Mouse (Mus musculus): ENCODE data around the gene D5Ertd579e. TPM values are rescaled to one million over a fixed set of nuclear protein-coding genes. Genes with fewer than 3 reads are reported as not detected.

D5Ertd579e gene
- polyA plus RNA-seq, 1 experiment, result 1.6 TPM

DNA sequence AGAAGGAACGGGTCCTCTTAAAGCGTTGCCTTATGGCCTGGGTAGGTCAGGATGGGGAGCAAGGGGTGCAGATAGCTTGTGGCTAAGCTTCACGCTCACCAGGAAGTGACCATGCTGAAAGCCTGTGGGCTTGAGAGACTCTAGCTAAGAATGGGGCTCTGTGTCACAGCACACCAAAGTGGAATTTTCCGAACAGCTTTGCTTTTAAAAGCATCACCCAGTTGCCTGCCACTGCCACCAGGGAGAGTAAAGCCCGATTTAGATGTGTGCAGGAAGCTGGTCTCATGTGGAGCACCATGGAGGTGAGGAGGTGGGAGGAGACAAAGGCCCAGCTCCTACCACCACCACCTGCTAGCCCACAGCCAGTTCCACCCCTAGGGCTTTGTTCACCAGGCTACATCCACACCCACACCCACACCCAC, 105.3 kb downstream of the D5Ertd579e start:
- H3K27me3 ChIP-seq (ENCODE audit: control insufficient read depth), result peaks cover 26% of the 10 kb centered on the region
- H3K36me3 ChIP-seq (ENCODE audit: control insufficient read depth), result no peaks in the 10 kb centered on the region
- peaks cover 15% of the 10 kb centered on the region for H3K4me1 ChIP-seq (ENCODE audit: control insufficient read depth)
- no peaks in the 10 kb centered on the region for H3K9me3 ChIP-seq (ENCODE audit: control insufficient read depth, low read length)
- H3K4me3 ChIP-seq (replicated peaks), result no peak overlapping the region
- no peak for TF ChIP-seq TAL1 (IDR thresholded peaks at IDR 0.05; ENCODE audit: low read length)
- no peak for TF ChIP-seq GATA1 (IDR thresholded peaks at IDR 0.05; ENCODE audit: low read length)

DNA sequence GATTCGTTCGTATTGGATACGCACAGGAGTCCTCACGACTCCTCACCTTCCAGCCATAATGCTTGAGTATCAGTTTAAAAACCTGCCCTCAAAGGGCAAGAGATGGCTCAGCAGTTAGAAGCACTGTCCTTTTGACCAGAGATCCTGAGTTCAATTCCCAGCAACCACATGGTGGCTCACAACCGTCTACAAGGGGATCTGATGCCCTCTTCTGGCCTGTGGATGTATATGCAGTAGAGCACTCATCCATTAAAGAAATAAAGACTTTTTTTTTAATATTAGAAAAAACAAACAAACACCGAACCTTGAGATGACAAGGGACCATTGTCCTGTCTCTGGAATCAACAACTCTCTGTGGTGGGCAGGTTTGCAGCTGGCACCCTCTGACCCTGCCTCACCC, 111.5 kb downstream of the D5Ertd579e start:
- H3K36me3 ChIP-seq (ENCODE audit: control insufficient read depth), result no peaks in the 10 kb centered on the region
- H3K4me3 ChIP-seq (replicated peaks), result no peak overlapping the region
- peaks cover 17% of the 10 kb centered on the region for H3K27me3 ChIP-seq (ENCODE audit: control insufficient read depth)
- H3K4me1 ChIP-seq (ENCODE audit: control insufficient read depth), result peaks cover 42% of the 10 kb centered on the region
- H3K9me3 ChIP-seq (ENCODE audit: control insufficient read depth, low read length), result peaks cover 2% of the 10 kb centered on the region; the same call in 1 of the 2 replicates
- TF ChIP-seq TAL1 (IDR thresholded peaks at IDR 0.05; ENCODE audit: low read length), result no peak
- no peak for TF ChIP-seq GATA1 (IDR thresholded peaks at IDR 0.05; ENCODE audit: low read length)

- TF ChIP-seq TAL1 (IDR thresholded peaks at IDR 0.05; ENCODE audit: low read length) (no peak), GATA1 (IDR thresholded peaks at IDR 0.05; ENCODE audit: low read length) (no peak)
- Histone ChIP-seq H3K4me3 (replicated peaks) (peak overlapping the region; percentile 86), H3K4me1 (ENCODE audit: control insufficient read depth) (peaks cover 51% of the 10 kb centered on the region), H3K36me3 (ENCODE audit: control insufficient read depth) (no peaks in the 10 kb centered on the region), H3K27me3 (ENCODE audit: control insufficient read depth) (peaks cover 17% of the 10 kb centered on the region), H3K9me3 (ENCODE audit: control insufficient read depth, low read length) (peaks cover 2% of the 10 kb centered on the region; the same call in 1 of the 2 replicates)
These were observed 113.7 kb downstream of the D5Ertd579e start for GRCm38 (mm10) chr5:36581924-36582642.

DNA sequence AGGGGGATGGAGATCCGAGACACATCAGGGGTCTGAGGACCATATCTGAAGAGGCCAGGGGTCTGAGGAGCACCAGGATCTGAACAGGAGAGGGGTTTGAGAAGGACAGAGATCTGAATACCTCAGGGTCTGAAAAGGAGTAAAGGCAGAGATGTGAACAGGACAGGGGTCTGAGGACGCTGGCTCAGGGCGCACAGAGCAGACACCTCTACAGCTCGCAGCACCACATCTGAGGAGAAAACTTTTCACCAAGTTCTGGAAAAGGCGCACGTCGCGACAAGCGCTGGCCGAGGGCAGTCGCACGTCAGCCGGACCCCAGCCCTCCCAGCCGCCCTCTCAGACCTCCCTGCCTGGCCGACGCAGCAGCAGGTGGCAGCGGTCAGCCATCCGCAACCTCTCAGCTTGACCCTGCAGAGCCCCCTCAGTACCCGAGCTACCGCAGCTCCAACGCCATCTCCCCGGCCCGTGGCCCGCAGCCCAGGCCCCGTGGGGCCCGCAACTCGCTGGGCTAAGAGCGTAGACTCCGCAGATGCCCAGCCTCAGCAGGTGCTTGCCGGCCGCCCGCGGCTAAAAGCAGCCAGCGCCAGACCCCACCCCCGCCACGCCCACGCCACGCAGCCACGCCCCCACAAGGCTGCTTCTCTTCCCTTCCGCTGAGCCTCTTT, 114.4 kb downstream of the D5Ertd579e start:
- TF ChIP-seq TAL1 (IDR thresholded peaks at IDR 0.05; ENCODE audit: low read length) (no peak), GATA1 (IDR thresholded peaks at IDR 0.05; ENCODE audit: low read length) (no peak)
- Histone ChIP-seq H3K36me3 (ENCODE audit: control insufficient read depth) (peaks cover 3% of the 10 kb centered on the region; the same call in 1 of the 2 replicates), H3K27me3 (ENCODE audit: control insufficient read depth) (peaks cover 16% of the 10 kb centered on the region), H3K9me3 (ENCODE audit: control insufficient read depth, low read length) (peaks cover 2% of the 10 kb centered on the region; the same call in 1 of the 2 replicates), H3K4me3 (replicated peaks) (peak overlapping the region; percentile 86), H3K4me1 (ENCODE audit: control insufficient read depth) (peaks cover 54% of the 10 kb centered on the region)

DNA sequence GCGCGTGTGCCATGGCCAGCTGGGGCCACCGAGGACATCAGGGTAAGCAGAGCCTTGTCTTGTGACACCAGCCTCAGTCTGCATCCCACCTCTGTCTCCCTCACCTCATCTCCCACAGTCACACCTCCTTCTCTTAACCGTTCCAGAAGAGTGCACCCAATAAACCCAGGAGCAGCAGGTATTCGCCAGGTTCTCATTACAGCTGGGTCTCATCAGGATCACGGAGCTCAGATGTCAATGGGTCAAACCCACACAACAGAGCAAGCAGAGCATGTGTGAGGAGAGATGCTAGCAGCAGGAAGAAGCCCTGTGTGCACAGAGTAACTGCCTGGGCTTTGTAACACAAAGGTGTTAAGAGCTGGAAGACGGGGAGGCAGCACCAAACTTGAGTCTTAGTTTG, 115.9 kb downstream of the D5Ertd579e start:
- peaks cover 63% of the 10 kb centered on the region for H3K4me1 ChIP-seq (ENCODE audit: control insufficient read depth)
- no peak overlapping the region for H3K4me3 ChIP-seq (replicated peaks)
- peaks cover 3% of the 10 kb centered on the region; the same call in 1 of the 2 replicates for H3K36me3 ChIP-seq (ENCODE audit: control insufficient read depth)
- peaks cover 3% of the 10 kb centered on the region for H3K27me3 ChIP-seq (ENCODE audit: control insufficient read depth)
- peaks cover 2% of the 10 kb centered on the region; the same call in 1 of the 2 replicates for H3K9me3 ChIP-seq (ENCODE audit: control insufficient read depth, low read length)
- no peak for TF ChIP-seq GATA1 (IDR thresholded peaks at IDR 0.05; ENCODE audit: low read length)
- TF ChIP-seq TAL1 (IDR thresholded peaks at IDR 0.05; ENCODE audit: low read length), result no peak

- peaks cover 3% of the 10 kb centered on the region; the same call in 1 of the 2 replicates for H3K36me3 ChIP-seq (ENCODE audit: control insufficient read depth)
- no peak overlapping the region for H3K4me3 ChIP-seq (replicated peaks)
- H3K4me1 ChIP-seq (ENCODE audit: control insufficient read depth), result peaks cover 72% of the 10 kb centered on the region
- no peaks in the 10 kb centered on the region for H3K27me3 ChIP-seq (ENCODE audit: control insufficient read depth)
- no peaks in the 10 kb centered on the region for H3K9me3 ChIP-seq (ENCODE audit: control insufficient read depth, low read length)
- TF ChIP-seq TAL1 (IDR thresholded peaks at IDR 0.05; ENCODE audit: low read length) (no peak), GATA1 (IDR thresholded peaks at IDR 0.05; ENCODE audit: low read length) (no peak)
These were observed 116.8 kb downstream of the D5Ertd579e start for GRCm38 (mm10) chr5:36578982-36579381.

- H3K4me1 ChIP-seq (ENCODE audit: control insufficient read depth), result peaks cover 74% of the 10 kb centered on the region
These were observed 119.4 kb downstream of the D5Ertd579e start for GRCm38 (mm10) chr5:36576457-36576856.

DNA sequence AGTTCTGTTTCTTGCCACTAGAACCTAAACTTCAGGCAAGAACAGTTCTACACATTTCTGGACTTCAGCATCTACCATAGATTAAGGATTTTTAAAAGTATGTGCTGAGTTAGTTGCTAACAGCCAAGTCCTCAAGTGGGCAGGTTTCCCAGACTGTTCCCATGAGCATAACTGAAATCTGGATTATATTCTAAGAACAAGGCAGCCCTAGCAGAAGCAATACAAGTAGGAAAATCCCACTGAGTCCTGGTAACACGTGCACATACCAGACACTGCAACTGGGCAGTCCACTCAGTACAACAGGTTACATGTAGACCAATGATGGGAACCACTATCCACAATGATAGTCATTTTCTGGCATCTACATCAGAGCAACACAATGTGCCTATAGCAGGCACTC, 120.1 kb downstream of the D5Ertd579e start:
- Histone ChIP-seq H3K4me3 (replicated peaks) (no peak overlapping the region), H3K9me3 (ENCODE audit: control insufficient read depth, low read length) (peaks cover 6% of the 10 kb centered on the region), H3K36me3 (ENCODE audit: control insufficient read depth) (peaks cover 18% of the 10 kb centered on the region), H3K27me3 (ENCODE audit: control insufficient read depth) (no peaks in the 10 kb centered on the region), H3K4me1 (ENCODE audit: control insufficient read depth) (peaks cover 72% of the 10 kb centered on the region)
- TF ChIP-seq TAL1 (IDR thresholded peaks at IDR 0.05; ENCODE audit: low read length) (no peak), GATA1 (IDR thresholded peaks at IDR 0.05; ENCODE audit: low read length) (no peak)

More at GRCm38 (mm10) chr5:36576457-36576856, 119.4 kb downstream of the D5Ertd579e start:
- H3K36me3 ChIP-seq (ENCODE audit: control insufficient read depth), result peaks cover 11% of the 10 kb centered on the region
- no peak for TF ChIP-seq TAL1 (IDR thresholded peaks at IDR 0.05; ENCODE audit: low read length)
- TF ChIP-seq GATA1 (IDR thresholded peaks at IDR 0.05; ENCODE audit: low read length), result no peak
- H3K27me3 ChIP-seq (ENCODE audit: control insufficient read depth), result no peaks in the 10 kb centered on the region
- peaks cover 4% of the 10 kb centered on the region for H3K9me3 ChIP-seq (ENCODE audit: control insufficient read depth, low read length)
- no peak overlapping the region for H3K4me3 ChIP-seq (replicated peaks)

DNA sequence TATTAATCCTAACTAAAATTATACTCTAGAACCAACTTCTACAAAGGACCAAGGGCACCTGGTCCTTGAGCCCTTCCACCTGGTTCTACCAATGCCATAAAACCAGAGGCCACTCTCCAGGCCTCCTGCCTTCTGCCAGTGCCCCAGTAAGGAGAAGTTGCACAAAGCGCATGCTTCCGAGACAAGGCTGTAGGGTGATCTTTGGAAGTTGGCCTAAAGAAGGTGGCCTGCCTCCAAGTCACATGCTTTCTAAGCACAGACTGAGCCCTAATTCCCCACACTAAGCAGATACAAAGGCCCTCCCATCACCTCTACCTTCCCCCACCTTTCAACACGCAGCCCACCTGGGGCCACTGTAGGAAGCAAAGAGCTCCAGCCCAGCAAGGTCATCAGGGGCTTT, 120.6 kb downstream of the D5Ertd579e start:
- TF ChIP-seq GATA1 (IDR thresholded peaks at IDR 0.05; ENCODE audit: low read length) (no peak), TAL1 (IDR thresholded peaks at IDR 0.05; ENCODE audit: low read length) (no peak)
- Histone ChIP-seq H3K4me1 (ENCODE audit: control insufficient read depth) (peaks cover 68% of the 10 kb centered on the region), H3K27me3 (ENCODE audit: control insufficient read depth) (no peaks in the 10 kb centered on the region), H3K4me3 (replicated peaks) (no peak overlapping the region), H3K36me3 (ENCODE audit: control insufficient read depth) (peaks cover 23% of the 10 kb centered on the region), H3K9me3 (ENCODE audit: control insufficient read depth, low read length) (peaks cover 6% of the 10 kb centered on the region)
